Mouse (Mus musculus) forebrain, embryonic 15.5 days (tissue): ENCODE results near the gene Metap1. TPM values are rescaled to one million over a fixed set of nuclear protein-coding genes. Genes with fewer than 3 reads are reported as not detected.

ENCODE experiments used
- ATAC-seq: fragments of 200-750 bp; cut with Nextera tagmentation; replicated peaks from 2 replicates; pipeline ENCODE4 v1.8.0; 2017; ENCODE audit warnings: mild to moderate bottlenecking, moderate TSS enrichment, moderate library complexity
- H3K27ac ChIP-seq: fragments of 300-500 bp; sonication (generic); replicated peaks from 2 replicates; pipeline ENCODE4 v1.5.1; 2015; ENCODE audit warnings: mild to moderate bottlenecking, inconsistent platforms
- H3K27me3 ChIP-seq: fragments of 300-500 bp; sonication (generic); 2 replicates; pipeline ENCODE4 v1.6.1; 2015; ENCODE audit warnings: inconsistent platforms
- H3K36me3 ChIP-seq: fragments of 300-500 bp; sonication (generic); 2 replicates; pipeline ENCODE4 v1.6.1; 2015; ENCODE audit warnings: mild to moderate bottlenecking, inconsistent platforms
- H3K4me1 ChIP-seq: fragments of 300-500 bp; sonication (generic); 2 replicates; pipeline ENCODE4 v1.6.1; 2015; ENCODE audit warnings: inconsistent platforms
- H3K4me2 ChIP-seq: fragments of 300-500 bp; sonication (generic); replicated peaks from 2 replicates; pipeline ENCODE4 v1.6.1; 2015; ENCODE audit warnings: mild to moderate bottlenecking, inconsistent platforms
- H3K4me3 ChIP-seq: fragments of 300-500 bp; sonication (generic); 2 replicates; pipeline ENCODE4 v1.5.1; 2015; ENCODE audit warnings: mild to moderate bottlenecking, inconsistent platforms
- H3K9ac ChIP-seq: fragments of 300-500 bp; sonication (generic); replicated peaks from 2 replicates; pipeline ENCODE4 v1.6.1; 2015; ENCODE audit warnings: mild to moderate bottlenecking, inconsistent platforms
- H3K9me3 ChIP-seq: fragments of 300-500 bp; sonication (generic); 2 replicates; pipeline ENCODE4 v1.6.1; 2016; ENCODE audit warnings: inconsistent platforms
- whole genome bisulfite sequencing: fragments of 180-500 bp; shearing (Covaris S2); methylation state at CpG from one replicate; pipeline ENCODE4 v1.1.7; 2015; ENCODE audit warnings: mixed read lengths; 5-methylcytosine and 5-hydroxymethylcytosine counted together
- microRNA counts: library from miRNA; unstranded; fragments of <30 nt; microRNA quantifications from one replicate; lab custom pipeline; 2016
- microRNA-seq: library from miRNA; unstranded; fragments of <30 nt; microRNA quantifications from one replicate; pipeline ENCODE4, GENCODE M21; 2016
- polyA plus RNA-seq: library from polyadenylated mRNA; unstranded; fragments of >200 nt; fragmentation: Nextera tagmentation; extraction: Ambion mirVana; gene quantifications from 2 replicates; pipeline ENCODE4 v1.2.1, GENCODE M21; 2015

Metap1 gene
- polyA plus RNA-seq, 1 experiment from 2014 or later, result 44.8 TPM

DNA sequence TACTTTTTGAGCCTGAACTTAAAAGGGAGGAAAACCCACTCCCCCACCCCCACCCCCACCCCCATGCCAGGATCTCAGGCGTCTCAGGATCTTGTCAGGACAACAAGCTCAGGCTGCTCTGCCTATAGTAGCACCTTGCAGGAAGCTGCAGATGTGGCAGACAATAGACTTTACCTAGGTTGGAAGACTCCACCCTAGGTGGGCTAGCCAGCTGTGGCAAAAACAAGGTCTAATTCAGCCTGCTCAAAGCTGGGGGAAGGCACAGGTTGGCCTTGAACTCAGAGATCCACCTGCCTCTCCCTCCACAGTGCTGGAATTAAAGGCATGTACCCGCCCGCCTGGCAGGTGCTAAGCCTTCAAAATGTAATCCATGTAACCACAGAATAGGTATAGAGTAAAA lies 50.6 kb downstream of the Metap1 start:
- no peak overlapping the region for H3K4me2 ChIP-seq
- no peak for ATAC-seq
- no peak overlapping the region for H3K9ac ChIP-seq
- WGBS, result 83% methylated on average over 3 of the region's 3 CpGs
- H3K27ac ChIP-seq, result no peak overlapping the region
- no peak overlapping the region for H3K4me3 ChIP-seq
- no peaks in the 10 kb centered on the region for H3K27me3 ChIP-seq
- H3K9me3 ChIP-seq, result no peaks in the 10 kb centered on the region
- peaks cover 5% of the 10 kb centered on the region for H3K4me1 ChIP-seq
- no peaks in the 10 kb centered on the region for H3K36me3 ChIP-seq

DNA sequence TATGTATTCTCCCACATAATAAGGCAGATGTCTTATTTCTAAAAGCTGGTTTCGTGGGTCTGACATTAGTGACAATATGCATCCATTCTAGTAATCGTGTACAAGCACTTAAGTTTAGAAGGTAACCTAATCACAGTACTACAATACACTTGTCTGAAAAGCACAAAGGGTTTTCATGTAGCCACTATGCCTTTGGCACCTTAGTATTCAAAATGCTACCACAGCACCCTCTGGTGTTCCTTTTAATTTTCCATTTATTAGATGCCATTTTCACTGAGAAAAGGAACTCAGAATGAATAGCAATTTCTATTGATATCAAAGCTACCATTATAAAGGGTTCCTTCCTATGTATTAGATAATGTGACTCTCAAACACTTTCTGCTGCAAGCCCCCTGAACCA lies 57.5 kb downstream of the Metap1 start:
- Histone ChIP-seq H3K9ac (no peak overlapping the region), H3K27ac (no peak overlapping the region), H3K4me3 (no peak overlapping the region), H3K4me2 (no peak overlapping the region), H3K4me1 (no peaks in the 10 kb centered on the region), H3K27me3 (no peaks in the 10 kb centered on the region), H3K36me3 (no peaks in the 10 kb centered on the region), H3K9me3 (no peaks in the 10 kb centered on the region)
- ATAC-seq, result peak; percentile 70
- WGBS, result 63% methylated on average over 2 of the region's 2 CpGs

DNA sequence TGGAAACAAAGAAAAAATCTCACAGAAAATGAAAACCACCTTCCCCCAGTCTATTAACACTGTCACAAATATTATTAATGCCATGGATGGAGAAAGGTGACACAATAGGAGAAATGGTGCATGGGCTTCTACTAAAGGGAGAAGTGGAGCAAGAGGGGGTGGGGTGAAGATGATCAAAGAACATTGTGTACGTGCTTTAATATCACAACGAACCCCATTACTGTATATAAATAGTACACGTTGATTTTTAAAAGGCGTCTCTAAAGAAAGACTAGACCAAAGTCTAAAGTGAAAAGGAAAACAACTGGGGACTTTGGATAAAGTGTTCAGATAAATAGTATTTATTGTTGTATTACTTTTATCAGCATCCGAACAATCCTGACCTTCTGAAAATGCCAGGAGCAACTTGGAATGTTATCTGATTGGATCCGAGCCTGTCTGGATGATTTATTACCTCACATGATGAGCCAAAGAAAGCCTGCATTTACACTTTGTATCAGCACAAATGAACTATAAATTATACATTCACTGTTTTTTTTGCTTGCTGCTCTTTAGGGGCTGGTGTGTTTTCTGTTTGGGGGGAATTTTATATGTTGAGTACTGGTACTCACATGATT lies 58.8 kb downstream of the Metap1 start:
- no peak overlapping the region for H3K27ac ChIP-seq
- H3K4me1 ChIP-seq, result no peaks in the 10 kb centered on the region
- ATAC-seq, result no peak
- H3K27me3 ChIP-seq, result no peaks in the 10 kb centered on the region
- H3K9me3 ChIP-seq, result no peaks in the 10 kb centered on the region
- no peak overlapping the region for H3K4me3 ChIP-seq
- no peak overlapping the region for H3K4me2 ChIP-seq
- 92% methylated on average over 6 of the region's 6 CpGs for WGBS
- no peak overlapping the region for H3K9ac ChIP-seq
- no peaks in the 10 kb centered on the region for H3K36me3 ChIP-seq

DNA sequence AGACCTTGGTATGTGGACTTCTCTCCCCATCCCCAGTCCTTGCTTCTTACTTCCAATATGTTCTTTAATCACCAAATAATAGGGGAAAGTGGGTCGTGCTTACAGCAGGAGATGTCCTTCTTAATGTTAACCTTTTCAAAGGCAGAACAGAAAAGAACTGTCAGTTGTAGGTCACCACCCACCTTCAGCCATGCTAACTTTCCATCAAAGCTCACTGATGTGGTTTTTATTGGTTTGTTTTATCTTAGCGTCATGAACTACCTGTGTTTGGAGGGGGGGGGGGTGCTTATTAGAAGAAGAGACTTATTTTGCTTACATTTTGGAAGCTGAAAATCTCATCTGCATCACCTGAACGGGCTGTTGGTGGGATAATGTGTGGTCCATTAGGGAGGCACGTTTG lies 65.1 kb downstream of the Metap1 start:
- Histone ChIP-seq H3K9me3 (no peaks in the 10 kb centered on the region), H3K4me2 (no peak overlapping the region), H3K9ac (no peak overlapping the region), H3K36me3 (no peaks in the 10 kb centered on the region), H3K4me1 (no peaks in the 10 kb centered on the region), H3K27ac (no peak overlapping the region), H3K4me3 (no peak overlapping the region), H3K27me3 (no peaks in the 10 kb centered on the region)
- ATAC-seq, result no peak
- WGBS, result 66% methylated on average over 4 of the region's 4 CpGs

DNA sequence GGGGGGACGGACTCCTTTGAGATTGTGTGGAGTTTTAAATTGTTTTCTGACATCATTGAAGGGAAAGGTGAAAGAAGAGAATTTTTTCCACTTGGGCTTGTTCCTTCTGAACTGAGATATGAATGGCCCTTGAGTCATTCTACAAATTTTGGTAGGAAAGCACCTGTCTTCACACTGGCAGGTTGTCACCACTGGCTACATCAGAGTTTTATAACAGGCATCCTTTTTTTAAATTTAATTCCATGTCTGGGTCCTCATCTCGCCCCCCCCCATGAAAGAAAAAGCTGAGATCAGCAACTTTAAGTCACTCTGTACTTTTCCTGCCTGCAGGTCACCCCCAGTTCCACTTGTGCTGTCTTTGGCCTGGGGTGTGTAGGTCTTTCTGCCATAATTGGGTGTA lies 65.7 kb downstream of the Metap1 start:
- 67% methylated on average over 2 of the region's 2 CpGs for WGBS
- Histone ChIP-seq H3K27me3 (no peaks in the 10 kb centered on the region), H3K9me3 (no peaks in the 10 kb centered on the region), H3K4me1 (no peaks in the 10 kb centered on the region), H3K36me3 (no peaks in the 10 kb centered on the region), H3K4me2 (no peak overlapping the region), H3K4me3 (no peak overlapping the region), H3K9ac (no peak overlapping the region), H3K27ac (no peak overlapping the region)
- no peak for ATAC-seq

DNA sequence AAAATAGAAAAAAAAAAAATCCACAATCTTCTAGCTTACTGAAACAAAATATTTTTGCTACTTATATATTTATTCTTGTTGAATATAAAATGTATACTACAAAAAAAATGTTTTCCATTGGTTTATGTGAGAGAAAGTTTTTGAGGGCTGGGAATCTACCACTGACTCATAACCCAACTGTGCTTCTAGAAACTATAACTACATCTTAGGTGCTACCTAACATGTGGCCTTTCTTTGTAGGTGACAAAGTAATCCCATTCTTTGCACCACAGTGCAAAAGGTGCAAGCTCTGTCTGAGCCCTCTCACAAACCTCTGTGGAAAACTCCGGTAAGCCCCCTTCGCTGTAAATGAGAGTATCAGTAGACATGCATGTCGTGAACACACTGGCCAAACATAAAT lies 68.9 kb downstream of the Metap1 start:
- Histone ChIP-seq H3K9me3 (no peaks in the 10 kb centered on the region), H3K9ac (no peak overlapping the region), H3K4me2 (no peak overlapping the region), H3K27ac (no peak overlapping the region), H3K27me3 (no peaks in the 10 kb centered on the region), H3K36me3 (no peaks in the 10 kb centered on the region), H3K4me1 (no peaks in the 10 kb centered on the region), H3K4me3 (no peak overlapping the region)
- 92% methylated on average over 3 of the region's 3 CpGs for WGBS
- ATAC-seq, result no peak

DNA sequence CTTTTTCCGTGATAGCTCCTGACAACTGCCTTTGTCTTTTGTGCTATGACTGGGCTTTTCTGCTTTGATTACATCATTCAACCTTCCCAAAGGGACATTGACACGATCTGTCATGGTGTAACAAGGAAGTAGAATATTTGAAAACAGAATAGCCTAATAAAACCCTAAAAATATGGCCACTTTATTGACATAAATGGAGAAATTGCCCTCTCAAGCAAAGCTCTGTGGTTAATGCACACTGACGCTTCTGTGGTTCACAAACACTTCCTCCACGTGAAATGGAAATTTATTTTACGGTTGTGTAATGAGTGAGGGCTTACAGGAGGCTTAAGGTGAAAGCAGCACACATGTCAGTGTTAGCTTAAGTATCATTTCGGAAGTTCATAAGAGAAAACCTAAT lies 69.9 kb downstream of the Metap1 start:
- Histone ChIP-seq H3K4me3 (no peak overlapping the region), H3K9me3 (no peaks in the 10 kb centered on the region), H3K27me3 (no peaks in the 10 kb centered on the region), H3K9ac (no peak overlapping the region), H3K27ac (no peak overlapping the region), H3K4me1 (no peaks in the 10 kb centered on the region), H3K36me3 (no peaks in the 10 kb centered on the region), H3K4me2 (no peak overlapping the region)
- ATAC-seq, result no peak
- 83% methylated on average over 6 of the region's 6 CpGs for WGBS

DNA sequence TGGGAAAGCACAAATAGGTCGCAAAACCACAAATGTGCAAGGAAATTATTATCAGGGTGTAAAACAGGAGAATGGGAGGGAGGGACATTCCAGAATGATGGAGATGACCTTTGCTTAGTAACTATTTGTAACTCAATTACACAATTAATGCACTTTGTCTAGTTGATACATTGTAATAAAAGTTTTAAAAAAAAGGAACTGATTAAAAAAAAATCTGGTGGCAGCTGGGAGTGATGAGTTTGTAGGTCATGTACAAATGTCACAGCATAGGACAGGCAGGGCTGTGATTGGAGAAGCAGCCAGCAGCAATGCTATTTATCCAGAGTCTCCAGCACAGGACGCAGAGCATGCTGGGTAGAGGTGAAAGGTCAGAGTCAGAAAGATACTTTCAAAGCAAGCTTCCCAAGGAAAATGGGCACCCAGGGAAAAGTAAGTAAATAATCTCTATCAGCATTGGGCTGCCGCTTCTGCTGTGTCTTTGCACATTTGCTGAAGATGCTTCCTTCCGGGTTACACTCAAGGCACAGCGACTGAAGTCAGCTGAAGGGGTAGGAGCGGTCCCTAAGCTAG lies 74.1 kb downstream of the Metap1 start, which contains the start of gene Adh4:
Gene Adh4, plus strand, starts transcription at position 346 of the 570 bp plus-strand sequence.
- Histone ChIP-seq H3K9me3 (no peaks in the 10 kb centered on the region), H3K4me1 (no peaks in the 10 kb centered on the region), H3K27ac (no peak within 1 kb of the TSS), H3K27me3 (no peaks in the 10 kb centered on the region), H3K4me3 (no peak within 1 kb of the TSS), H3K36me3 (no peaks in the 10 kb centered on the region), H3K4me2 (no peak within 1 kb of the TSS), H3K9ac (no peak within 1 kb of the TSS)
- WGBS, result 91% methylated on average over 6 of the region's 6 CpGs
- ATAC-seq, result no peak

DNA sequence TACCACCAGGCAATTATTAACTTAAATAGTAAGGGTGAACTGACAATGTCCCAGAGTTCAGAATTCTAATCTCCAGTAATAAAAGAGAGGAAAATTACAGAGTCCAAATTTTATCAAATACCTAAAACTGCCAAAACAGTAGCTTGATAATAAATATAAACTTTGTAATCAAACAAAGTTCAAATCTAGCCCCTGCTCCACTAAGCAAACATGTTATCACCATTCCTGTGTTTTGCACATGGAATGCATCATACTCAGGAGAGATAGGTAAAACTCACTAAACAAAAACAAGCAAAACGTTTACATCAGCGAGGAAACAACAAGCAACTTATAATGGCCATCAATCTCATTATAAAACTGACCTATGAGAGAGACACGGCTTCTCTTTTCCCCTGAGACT lies 79.1 kb downstream of the Metap1 start:
- H3K4me3 ChIP-seq, result no peak overlapping the region
- no peaks in the 10 kb centered on the region for H3K36me3 ChIP-seq
- no peak overlapping the region for H3K9ac ChIP-seq
- H3K4me2 ChIP-seq, result no peak overlapping the region
- H3K9me3 ChIP-seq, result no peaks in the 10 kb centered on the region
- no peaks in the 10 kb centered on the region for H3K4me1 ChIP-seq
- 70% methylated on average over 3 of the region's 3 CpGs for whole genome bisulfite sequencing
- no peak overlapping the region for H3K27ac ChIP-seq
- no peaks in the 10 kb centered on the region for H3K27me3 ChIP-seq
- no peak for ATAC-seq

DNA sequence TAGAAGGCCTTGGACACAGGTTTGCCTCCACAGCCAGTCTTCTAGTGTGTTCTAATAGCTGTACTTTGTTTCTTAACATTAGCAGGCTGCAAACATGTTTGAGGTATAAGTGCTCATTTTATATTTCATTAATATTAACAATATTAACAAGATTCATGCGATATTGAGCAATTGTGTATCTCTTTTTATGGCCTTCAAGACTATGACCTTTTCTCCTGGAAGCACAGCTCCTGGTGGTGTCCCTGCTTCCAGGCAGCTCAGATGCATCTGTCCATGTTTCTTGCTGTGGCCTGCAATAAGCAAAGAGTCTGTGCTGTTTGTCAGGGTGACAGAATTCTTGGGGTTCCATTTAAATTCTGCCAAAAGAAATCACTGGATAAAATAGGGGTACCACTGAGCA lies 79.7 kb downstream of the Metap1 start:
- ATAC-seq, result no peak
- no peaks in the 10 kb centered on the region for H3K36me3 ChIP-seq
- H3K4me2 ChIP-seq, result no peak overlapping the region
- H3K4me3 ChIP-seq, result no peak overlapping the region
- no peaks in the 10 kb centered on the region for H3K4me1 ChIP-seq
- no peaks in the 10 kb centered on the region for H3K27me3 ChIP-seq
- H3K27ac ChIP-seq, result no peak overlapping the region
- no peaks in the 10 kb centered on the region for H3K9me3 ChIP-seq
- 95% methylated on average over 1 of the region's 1 CpGs for WGBS
- H3K9ac ChIP-seq, result no peak overlapping the region

MicroRNAs within 50 kb of the gene (microRNA counts, 519-probe panel; counts per million panel counts)
- microRNA mmu-miR-1956 (lab: Ali Mortazavi, UCI), result 1,906 counts per million, percentile 19 among the panel's probes with 10 or more counts

Small RNA genes lying within 50 kb of the gene (microRNA-seq; reads per million reads assigned to microRNA genes)
- not detected for gene Mir1956

Other genes with a start within 250 kb of the Metap1 start
- gene Adh1, start 228.5 kb downstream of the Metap1 start, polyA plus RNA-seq, result 0.56 and 0.57 TPM in 2 replicates
- not detected in 2 replicates for gene Adh6a, start 176.2 kb downstream of the Metap1 start, polyA plus RNA-seq
- gene Adh6b, start 147.7 kb downstream of the Metap1 start, polyA plus RNA-seq, result 0.13 and 0.17 TPM in 2 replicates
- not detected in 2 replicates for gene Adh4, start 74.0 kb downstream of the Metap1 start, polyA plus RNA-seq
- 257 and 268 TPM in 2 replicates for gene Adh5, start 46.4 kb downstream of the Metap1 start, polyA plus RNA-seq
- 360 and 371 TPM in 2 replicates for gene Eif4e, start 36.7 kb upstream of the Metap1 start, polyA plus RNA-seq